Mouse (Mus musculus): ENCODE results near the gene Lhfp. TPM values are rescaled to one million over a fixed set of nuclear protein-coding genes. Genes with fewer than 3 reads are reported as not detected.

Gene Lhfp
- total and polyA plus RNA-seq, 3 experiments: 0.29 to 2.8 TPM; not detected in 1

GRCm38 (mm10) chr3:53203656-53204055 lies 162.3 kb downstream of the Lhfp start:
- no peak for TF ChIP-seq GATA1 (IDR thresholded peaks at IDR 0.05; ENCODE audit: borderline replicate concordance, low read length)
- TF ChIP-seq POLR2AphosphoS5 (IDR thresholded peaks at IDR 0.05; ENCODE audit: insufficient replicate concordance, low read depth, low read length): no peak
- no peak for TF ChIP-seq CTCF (IDR thresholded peaks at IDR 0.05; ENCODE audit: low read depth, low read length)
- TF ChIP-seq TAL1 (conservative IDR thresholded peaks at IDR 0.05; ENCODE audit: low read depth, low read length): no peak
- TF ChIP-seq GATA2 (IDR thresholded peaks at IDR 0.05; ENCODE audit: borderline replicate concordance, low read depth, low read length): no peak
- H3K27me3 ChIP-seq (ENCODE audit: insufficient read depth, low read length): no peaks in the 10 kb centered on the region
- no peaks in the 10 kb centered on the region for H3K4me1 ChIP-seq (ENCODE audit: insufficient read depth, low read depth, low read length)

GRCm38 (mm10) chr3:53204348-53204984 lies 163.1 kb downstream of the Lhfp start:
- no peaks in the 10 kb centered on the region for H3K27me3 ChIP-seq (ENCODE audit: insufficient read depth, low read length)
- ATAC-seq (ENCODE audit: extremely low read depth, insufficient number of reproducible peaks, low FRiP score, poor library complexity, severe bottlenecking) (no peak), DNase-seq (ENCODE audit: low spot score) (no peak)
- peaks cover 9% of the 10 kb centered on the region for H3K9me3 ChIP-seq (replicated peaks)
- TF ChIP-seq CTCF (IDR thresholded peaks at IDR 0.05; ENCODE audit: low read depth, low read length) (no peak), GATA1 (IDR thresholded peaks at IDR 0.05; ENCODE audit: borderline replicate concordance, low read length) (no peak), GATA2 (IDR thresholded peaks at IDR 0.05; ENCODE audit: borderline replicate concordance, low read depth, low read length) (no peak), POLR2AphosphoS5 (IDR thresholded peaks at IDR 0.05; ENCODE audit: insufficient replicate concordance, low read depth, low read length) (no peak), TAL1 (conservative IDR thresholded peaks at IDR 0.05; ENCODE audit: low read depth, low read length) (no peak)
- H3K4me1 ChIP-seq (ENCODE audit: insufficient read depth, low read depth, low read length): no peaks in the 10 kb centered on the region
- no peak overlapping the region for H3K4me3 ChIP-seq (ENCODE audit: low read depth, low read length)
- H3K36me3 ChIP-seq (replicated peaks): no peaks in the 10 kb centered on the region

More at GRCm38 (mm10) chr3:53203656-53204055, 162.3 kb downstream of the Lhfp start:
- no peaks in the 10 kb centered on the region for H3K36me3 ChIP-seq (replicated peaks)
- H3K9me3 ChIP-seq (replicated peaks): peaks cover 9% of the 10 kb centered on the region
- no peak for DNase-seq (ENCODE audit: low spot score)
- no peak overlapping the region for H3K4me3 ChIP-seq (ENCODE audit: low read depth, low read length)
- no peak for ATAC-seq (ENCODE audit: extremely low read depth, insufficient number of reproducible peaks, low FRiP score, poor library complexity, severe bottlenecking)

GRCm38 (mm10) chr3:53204985-53205365 lies 163.6 kb downstream of the Lhfp start:
- H3K27me3 ChIP-seq (ENCODE audit: insufficient read depth, low read length): no peaks in the 10 kb centered on the region
- no peak for ATAC-seq (ENCODE audit: extremely low read depth, insufficient number of reproducible peaks, low FRiP score, poor library complexity, severe bottlenecking)
- H3K36me3 ChIP-seq (replicated peaks): no peaks in the 10 kb centered on the region
- H3K4me3 ChIP-seq (ENCODE audit: low read depth, low read length): no peak overlapping the region
- no peak for DNase-seq (ENCODE audit: low spot score)
- no peaks in the 10 kb centered on the region for H3K4me1 ChIP-seq (ENCODE audit: insufficient read depth, low read depth, low read length)
- H3K9me3 ChIP-seq (replicated peaks): peaks cover 9% of the 10 kb centered on the region
- no peak for TF ChIP-seq TAL1 (conservative IDR thresholded peaks at IDR 0.05; ENCODE audit: low read depth, low read length)
- no peak for TF ChIP-seq POLR2AphosphoS5 (IDR thresholded peaks at IDR 0.05; ENCODE audit: insufficient replicate concordance, low read depth, low read length)
- TF ChIP-seq CTCF (IDR thresholded peaks at IDR 0.05; ENCODE audit: low read depth, low read length): no peak
- no peak for TF ChIP-seq GATA2 (IDR thresholded peaks at IDR 0.05; ENCODE audit: borderline replicate concordance, low read depth, low read length)
- no peak for TF ChIP-seq GATA1 (IDR thresholded peaks at IDR 0.05; ENCODE audit: borderline replicate concordance, low read length)

- ATAC-seq (ENCODE audit: extremely low read depth, insufficient number of reproducible peaks, low FRiP score, poor library complexity, severe bottlenecking) (no peak), DNase-seq (ENCODE audit: low spot score) (no peak)
- peaks cover 9% of the 10 kb centered on the region for H3K9me3 ChIP-seq (replicated peaks)
- H3K4me1 ChIP-seq (ENCODE audit: insufficient read depth, low read depth, low read length): no peaks in the 10 kb centered on the region
- H3K4me3 ChIP-seq (ENCODE audit: low read depth, low read length): no peak overlapping the region
- TF ChIP-seq CTCF (IDR thresholded peaks at IDR 0.05; ENCODE audit: low read depth, low read length): no peak
- no peak for TF ChIP-seq GATA2 (IDR thresholded peaks at IDR 0.05; ENCODE audit: borderline replicate concordance, low read depth, low read length)
- TF ChIP-seq GATA1 (IDR thresholded peaks at IDR 0.05; ENCODE audit: borderline replicate concordance, low read length): no peak
- no peak for TF ChIP-seq POLR2AphosphoS5 (IDR thresholded peaks at IDR 0.05; ENCODE audit: insufficient replicate concordance, low read depth, low read length)
- no peak for TF ChIP-seq TAL1 (conservative IDR thresholded peaks at IDR 0.05; ENCODE audit: low read depth, low read length)
- H3K36me3 ChIP-seq (replicated peaks): no peaks in the 10 kb centered on the region
- no peaks in the 10 kb centered on the region for H3K27me3 ChIP-seq (ENCODE audit: insufficient read depth, low read length)
Observed at GRCm38 (mm10) chr3:53205706-53206105, 164.4 kb downstream of the Lhfp start.

- H3K4me3 ChIP-seq (ENCODE audit: low read depth, low read length): no peak overlapping the region
- no peaks in the 10 kb centered on the region for H3K4me1 ChIP-seq (ENCODE audit: insufficient read depth, low read depth, low read length)
- ATAC-seq (ENCODE audit: extremely low read depth, insufficient number of reproducible peaks, low FRiP score, poor library complexity, severe bottlenecking): no peak
- H3K9me3 ChIP-seq (replicated peaks): peaks cover 8% of the 10 kb centered on the region
- DNase-seq (ENCODE audit: low spot score): no peak
- no peak for TF ChIP-seq POLR2AphosphoS5 (IDR thresholded peaks at IDR 0.05; ENCODE audit: insufficient replicate concordance, low read depth, low read length)
- TF ChIP-seq CTCF (IDR thresholded peaks at IDR 0.05; ENCODE audit: low read depth, low read length): no peak
- TF ChIP-seq GATA1 (IDR thresholded peaks at IDR 0.05; ENCODE audit: borderline replicate concordance, low read length): no peak
- no peak for TF ChIP-seq TAL1 (conservative IDR thresholded peaks at IDR 0.05; ENCODE audit: low read depth, low read length)
- no peak for TF ChIP-seq GATA2 (IDR thresholded peaks at IDR 0.05; ENCODE audit: borderline replicate concordance, low read depth, low read length)
- no peaks in the 10 kb centered on the region for H3K36me3 ChIP-seq (replicated peaks)
- H3K27me3 ChIP-seq (ENCODE audit: insufficient read depth, low read length): no peaks in the 10 kb centered on the region
Observed at GRCm38 (mm10) chr3:53206509-53207224, 165.3 kb downstream of the Lhfp start.

- H3K4me1 ChIP-seq (ENCODE audit: insufficient read depth, low read depth, low read length): no peaks in the 10 kb centered on the region
- DNase-seq (ENCODE audit: low spot score) (no peak), ATAC-seq (ENCODE audit: extremely low read depth, insufficient number of reproducible peaks, low FRiP score, poor library complexity, severe bottlenecking) (no peak)
- no peaks in the 10 kb centered on the region for H3K36me3 ChIP-seq (replicated peaks)
- no peaks in the 10 kb centered on the region for H3K27me3 ChIP-seq (ENCODE audit: insufficient read depth, low read length)
- peaks cover 5% of the 10 kb centered on the region for H3K9me3 ChIP-seq (replicated peaks)
- TF ChIP-seq GATA2 (IDR thresholded peaks at IDR 0.05; ENCODE audit: borderline replicate concordance, low read depth, low read length) (no peak), GATA1 (IDR thresholded peaks at IDR 0.05; ENCODE audit: borderline replicate concordance, low read length) (no peak), POLR2AphosphoS5 (IDR thresholded peaks at IDR 0.05; ENCODE audit: insufficient replicate concordance, low read depth, low read length) (no peak), CTCF (IDR thresholded peaks at IDR 0.05; ENCODE audit: low read depth, low read length) (no peak), TAL1 (conservative IDR thresholded peaks at IDR 0.05; ENCODE audit: low read depth, low read length) (no peak)
- H3K4me3 ChIP-seq (ENCODE audit: low read depth, low read length): no peak overlapping the region
Observed at GRCm38 (mm10) chr3:53207225-53207528, 165.8 kb downstream of the Lhfp start.

All from G1E (cell line).